Mouse (Mus musculus): ENCODE measurements around the gene Vmn1r40. TPM values are rescaled to one million over a fixed set of nuclear protein-coding genes. Genes with fewer than 3 reads are reported as not detected.

The Vmn1r40 gene
- not detected in 2 replicates for polyA plus RNA-seq (2016; fragmentation: Nextera tagmentation; extraction: Ambion mirVana)

- Histone ChIP-seq H3K4me3 (no peak within 1 kb of the TSS), H3K4me1 (no peaks in the 10 kb centered on the region), H3K27ac (no peak within 1 kb of the TSS), H3K36me3 (no peaks in the 10 kb centered on the region), H3K27me3 (ENCODE audit: insufficient read depth, poor library complexity, severe bottlenecking) (no peaks in the 10 kb centered on the region), H3K9me3 (no peaks in the 10 kb centered on the region)
- WGBS = 74% methylated on average over 4 of the region's 4 CpGs
- no peak for DNase-seq (ENCODE audit: low spot score)
These were observed at the start of gene Vmn1r40 for GRCm38 (mm10) chr6:89707240-89707639. Vmn1r40 (plus strand) TSS chr6:89707540.

GRCm38 (mm10) chr6:89658342-89658741 lies 49.0 kb upstream of the Vmn1r40 start:
- no peak overlapping the region for H3K27ac ChIP-seq
- DNase-seq (ENCODE audit: low spot score) = no peak
- no peak overlapping the region for H3K4me3 ChIP-seq
- H3K9me3 ChIP-seq = no peaks in the 10 kb centered on the region
- peaks cover 11% of the 10 kb centered on the region; the same call in 1 of the 2 replicates for H3K4me1 ChIP-seq
- 81% methylated on average over 3 of the region's 3 CpGs for WGBS
- no peaks in the 10 kb centered on the region for H3K36me3 ChIP-seq
- H3K27me3 ChIP-seq (ENCODE audit: insufficient read depth, poor library complexity, severe bottlenecking) = no peaks in the 10 kb centered on the region

- DNase-seq (ENCODE audit: low spot score) = no peak
These were observed 48.4 kb upstream of the Vmn1r40 start for GRCm38 (mm10) chr6:89658931-89659330.

GRCm38 (mm10) chr6:89659692-89660423 lies 47.5 kb upstream of the Vmn1r40 start:
- Histone ChIP-seq H3K27ac (no peak overlapping the region), H3K4me3 (no peak overlapping the region), H3K27me3 (ENCODE audit: insufficient read depth, poor library complexity, severe bottlenecking) (no peaks in the 10 kb centered on the region), H3K36me3 (peaks cover 6% of the 10 kb centered on the region; the same call in 1 of the 2 replicates), H3K4me1 (peaks cover 12% of the 10 kb centered on the region; the same call in 1 of the 2 replicates), H3K9me3 (no peaks in the 10 kb centered on the region)
- WGBS = 32% methylated on average over 7 of the region's 7 CpGs
- DNase-seq (ENCODE audit: low spot score) = no peak

More at GRCm38 (mm10) chr6:89658931-89659330, 48.4 kb upstream of the Vmn1r40 start:
- Histone ChIP-seq H3K4me3 (no peak overlapping the region), H3K36me3 (peaks cover 3% of the 10 kb centered on the region; the same call in 1 of the 2 replicates), H3K4me1 (peaks cover 11% of the 10 kb centered on the region; the same call in 1 of the 2 replicates), H3K9me3 (no peaks in the 10 kb centered on the region), H3K27me3 (ENCODE audit: insufficient read depth, poor library complexity, severe bottlenecking) (no peaks in the 10 kb centered on the region), H3K27ac (no peak overlapping the region)
- WGBS = 84% methylated on average over 6 of the region's 6 CpGs

- H3K27me3 ChIP-seq (ENCODE audit: insufficient read depth, poor library complexity, severe bottlenecking) = no peaks in the 10 kb centered on the region
- WGBS = 61% methylated on average over 1 of the region's 1 CpGs
- H3K27ac ChIP-seq = no peak overlapping the region
- no peaks in the 10 kb centered on the region for H3K9me3 ChIP-seq
- peaks cover 6% of the 10 kb centered on the region; the same call in 1 of the 2 replicates for H3K36me3 ChIP-seq
- H3K4me3 ChIP-seq = no peak overlapping the region
- peaks cover 16% of the 10 kb centered on the region; the same call in 1 of the 2 replicates for H3K4me1 ChIP-seq
- DNase-seq (ENCODE audit: low spot score) = no peak
These were observed 46.9 kb upstream of the Vmn1r40 start for GRCm38 (mm10) chr6:89660490-89660889.

GRCm38 (mm10) chr6:89662521-89662920 lies 44.8 kb upstream of the Vmn1r40 start:
- Histone ChIP-seq H3K4me3 (no peak overlapping the region), H3K27ac (no peak overlapping the region), H3K9me3 (no peaks in the 10 kb centered on the region), H3K27me3 (ENCODE audit: insufficient read depth, poor library complexity, severe bottlenecking) (no peaks in the 10 kb centered on the region), H3K36me3 (peaks cover 6% of the 10 kb centered on the region; the same call in 1 of the 2 replicates), H3K4me1 (peaks cover 21% of the 10 kb centered on the region; the same call in 1 of the 2 replicates)
- no peak for DNase-seq (ENCODE audit: low spot score)
- WGBS = 82% methylated on average over 3 of the region's 3 CpGs

- no peak for DNase-seq (ENCODE audit: low spot score)
- no peaks in the 10 kb centered on the region for H3K27me3 ChIP-seq (ENCODE audit: insufficient read depth, poor library complexity, severe bottlenecking)
- H3K4me3 ChIP-seq = no peak overlapping the region
- H3K27ac ChIP-seq = no peak overlapping the region
- peaks cover 13% of the 10 kb centered on the region; the same call in 1 of the 2 replicates for H3K4me1 ChIP-seq
- no peaks in the 10 kb centered on the region for H3K9me3 ChIP-seq
- WGBS = 41% methylated on average over 8 of the region's 8 CpGs
- H3K36me3 ChIP-seq = peaks cover 6% of the 10 kb centered on the region; the same call in 1 of the 2 replicates
These were observed 42.2 kb upstream of the Vmn1r40 start for GRCm38 (mm10) chr6:89665155-89665554.

GRCm38 (mm10) chr6:89665667-89666066 lies 41.7 kb upstream of the Vmn1r40 start:
- no peaks in the 10 kb centered on the region for H3K9me3 ChIP-seq
- H3K4me1 ChIP-seq = peaks cover 10% of the 10 kb centered on the region; the same call in 1 of the 2 replicates
- peak; percentile 39 for DNase-seq (ENCODE audit: low spot score)
- H3K27me3 ChIP-seq (ENCODE audit: insufficient read depth, poor library complexity, severe bottlenecking) = no peaks in the 10 kb centered on the region
- peaks cover 6% of the 10 kb centered on the region; the same call in 1 of the 2 replicates for H3K36me3 ChIP-seq
- 69% methylated on average over 7 of the region's 7 CpGs for WGBS
- H3K4me3 ChIP-seq = no peak overlapping the region
- H3K27ac ChIP-seq = no peak overlapping the region

GRCm38 (mm10) chr6:89666976-89667375 lies 40.4 kb upstream of the Vmn1r40 start:
- DNase-seq (ENCODE audit: low spot score) = peak; percentile 55
- H3K36me3 ChIP-seq = peaks cover 6% of the 10 kb centered on the region; the same call in 1 of the 2 replicates
- WGBS = 57% methylated on average over 3 of the region's 3 CpGs
- H3K4me1 ChIP-seq = peaks cover 10% of the 10 kb centered on the region; the same call in 1 of the 2 replicates
- 0 out of 2 replicates have a peak, but pooled peaks cover 5% of the 10 kb centered on the region for H3K27me3 ChIP-seq (ENCODE audit: insufficient read depth, poor library complexity, severe bottlenecking)
- H3K27ac ChIP-seq = no peak overlapping the region
- no peak overlapping the region for H3K4me3 ChIP-seq
- no peaks in the 10 kb centered on the region for H3K9me3 ChIP-seq

- no peak overlapping the region for H3K27ac ChIP-seq
- no peaks in the 10 kb centered on the region for H3K9me3 ChIP-seq
- no peak overlapping the region for H3K4me3 ChIP-seq
- H3K36me3 ChIP-seq = no peaks in the 10 kb centered on the region
- H3K27me3 ChIP-seq (ENCODE audit: insufficient read depth, poor library complexity, severe bottlenecking) = 0 out of 2 replicates have a peak, but pooled peaks cover 5% of the 10 kb centered on the region
- peaks cover 10% of the 10 kb centered on the region; the same call in 1 of the 2 replicates for H3K4me1 ChIP-seq
- 85% methylated on average over 6 of the region's 6 CpGs for WGBS
- peak; percentile 45 for DNase-seq (ENCODE audit: low spot score)
These were observed 37.8 kb upstream of the Vmn1r40 start for GRCm38 (mm10) chr6:89669556-89669955.

- H3K9me3 ChIP-seq = no peaks in the 10 kb centered on the region
- no peak overlapping the region for H3K27ac ChIP-seq
- 0 out of 2 replicates have a peak, but pooled peaks cover 6% of the 10 kb centered on the region for H3K4me1 ChIP-seq
- peak; percentile 62 for DNase-seq (ENCODE audit: low spot score)
- 0 out of 2 replicates have a peak, but pooled peaks cover 4% of the 10 kb centered on the region for H3K36me3 ChIP-seq
- H3K4me3 ChIP-seq = no peak overlapping the region
- WGBS = 75% methylated on average over 6 of the region's 6 CpGs
- H3K27me3 ChIP-seq (ENCODE audit: insufficient read depth, poor library complexity, severe bottlenecking) = 0 out of 2 replicates have a peak, but pooled peaks cover 5% of the 10 kb centered on the region
These were observed 35.9 kb upstream of the Vmn1r40 start for GRCm38 (mm10) chr6:89671431-89671830.

- 82% methylated on average over 7 of the region's 7 CpGs for WGBS
- Histone ChIP-seq H3K27ac (no peak overlapping the region), H3K4me3 (no peak overlapping the region), H3K4me1 (no peaks in the 10 kb centered on the region), H3K9me3 (no peaks in the 10 kb centered on the region), H3K27me3 (ENCODE audit: insufficient read depth, poor library complexity, severe bottlenecking) (0 out of 2 replicates have a peak, but pooled peaks cover 5% of the 10 kb centered on the region), H3K36me3 (0 out of 2 replicates have a peak, but pooled peaks cover 4% of the 10 kb centered on the region)
- peak; percentile 56 for DNase-seq (ENCODE audit: low spot score)
These were observed 34.7 kb upstream of the Vmn1r40 start for GRCm38 (mm10) chr6:89672641-89673040.

All from heart, embryonic 10.5 days (tissue).